Mouse (Mus musculus): ENCODE measurements around the gene Ift22.

GRCm38 (mm10) chr5:136952153-136952552 is 44.2 kb downstream of the Ift22 start:
- TF ChIP-seq GATA1 (IDR thresholded peaks at IDR 0.05; ENCODE audit: borderline replicate concordance, low read length) (no peak), CTCF (IDR thresholded peaks at IDR 0.05; ENCODE audit: low read depth, low read length) (no peak), TAL1 (conservative IDR thresholded peaks at IDR 0.05; ENCODE audit: low read depth, low read length) (no peak)

Data from G1E (cell line).